Mouse (Mus musculus) left cerebral cortex, adult 2 months (tissue): Measurements from ENCODE around the gene Atp2a1. TPM values are rescaled to one million over a fixed set of nuclear protein-coding genes. Genes with fewer than 3 reads are reported as not detected.

ENCODE experiments used
- DNase-seq, 2 experiments: peaks; one replicate each; pipeline ENCODE4 v3.0.0; 2021 to 2022; ENCODE audit warnings: low spot score in 2 of 2, mixed read lengths in 1 of 2; ENCODE audit errors: extremely low spot score in 1 of 2
- H3K27ac ChIP-seq: fragments of 200-600 bp; 2 replicates; pipeline ENCODE4 v1.8.1; 2022
- H3K4me3 ChIP-seq: fragments of 200-600 bp; 2 replicates; pipeline ENCODE4 v1.8.1; 2022
- CTCF ChIP-seq: fragments of 200-600 bp; IDR thresholded peaks from 2 replicates; pipeline ENCODE4 v1.8.1; 2022; ENCODE audit warnings: antibody characterized with exemption, mild to moderate bottlenecking, moderate library complexity
- intact Hi-C: fragments of 180-260 bp; cut with DNase I; formaldehyde crosslinking; loops from one replicate; pipeline ENCODE4 v1.15.1; 2025
- long read RNA-seq, 2 experiments: library from polyadenylated mRNA; stranded (forward); transcript quantifications; one replicate each; pipeline ENCODE4 v2.0.0; 2021; ENCODE audit warnings: borderline mapping rate in 2 of 2
- total RNA-seq, 2 experiments: library from RNA; stranded (reverse); gene quantifications; 2 replicates each; pipeline ENCODE4 v1.2.3; 2021

The Atp2a1 gene
- total RNA-seq = under 1 TPM; 0.14 to 0.35 TPM
- long read RNA-seq, experiment 1, partial matches to known transcripts = 1 of 5 reads
- long read RNA-seq, experiment 1, other reads (novel, unspliced or antisense) = 4 of 5 reads
- long read RNA-seq, experiment 2, partial matches to known transcripts = 0 of 1 reads
- long read RNA-seq, experiment 2, other reads (novel, unspliced or antisense) = 1 of 1 reads

GRCm38 (mm10) chr7:126463004-126463403 lies at the start of gene Atp2a1:
Gene Atp2a1, minus strand, starts transcription at chr7:126463108.
- no peak within 1 kb of the TSS for H3K27ac ChIP-seq
- TF ChIP-seq CTCF = no peak
- intact Hi-C loops = no loop called here
- no peak within 1 kb of the TSS for H3K4me3 ChIP-seq
- no peak for DNase-seq

- intact Hi-C loops = no loop called here
- H3K4me3 ChIP-seq = no peak overlapping the region
- no peak overlapping the region for H3K27ac ChIP-seq
- no peak for TF ChIP-seq CTCF
- DNase-seq = no peak
These were observed 48.4 kb upstream of the Atp2a1 start for GRCm38 (mm10) chr7:126511287-126511686.

GRCm38 (mm10) chr7:126507126-126507778 lies 44.3 kb upstream of the Atp2a1 start:
- Histone ChIP-seq H3K27ac (no peak overlapping the region), H3K4me3 (no peak overlapping the region)
- no peak for TF ChIP-seq CTCF
- intact Hi-C loops = loop anchor here (10.0 kb wide), 1 partner anchor 288 kb away; the partner anchor contains the start of genes Fam57b and Ppp4c
- no peak for DNase-seq

- intact Hi-C loops = loop anchor here (5.0 to 10.0 kb wide), 2 partner anchors 290 to 1242 kb away; partner anchors contain the start of genes Fam57b and Ppp4c
- Histone ChIP-seq H3K27ac (no peak overlapping the region), H3K4me3 (no peak overlapping the region)
- TF ChIP-seq CTCF = no peak
- no peak for DNase-seq
These were observed 42.0 kb upstream of the Atp2a1 start for GRCm38 (mm10) chr7:126504913-126505312.

- intact Hi-C loops = loop anchor here (5.0 to 10.0 kb wide), 2 partner anchors 291 to 1244 kb away; partner anchors contain the start of genes Fam57b and Ppp4c
These were observed 40.5 kb upstream of the Atp2a1 start, which contains the start of gene Atxn2l for GRCm38 (mm10) chr7:126503273-126503878. Gene Atxn2l, minus strand, starts transcription at chr7:126503437.

GRCm38 (mm10) chr7:126502751-126503150 lies 39.8 kb upstream of the Atp2a1 start:
- Histone ChIP-seq H3K27ac (peak overlapping the region; percentile 98), H3K4me3 (peak overlapping the region; percentile 100)
- DNase-seq = no peak
- intact Hi-C loops = loop anchor here (1.0 to 10.0 kb wide), 4 partner anchors 15 to 1245 kb away; partner anchors contain the start of genes Fam57b, Ppp4c, Sh2b1 and Tufm
- TF ChIP-seq CTCF = no peak

More at GRCm38 (mm10) chr7:126503273-126503878, 40.5 kb upstream of the Atp2a1 start, which contains the start of gene Atxn2l:
- peak within 1 kb of the TSS; percentile 98 for H3K27ac ChIP-seq
- peak; percentile 99 for DNase-seq
- peak within 1 kb of the TSS; percentile 100 for H3K4me3 ChIP-seq
- TF ChIP-seq CTCF = peak; percentile 69

GRCm38 (mm10) chr7:126502023-126502741 lies 39.3 kb upstream of the Atp2a1 start:
- peak; percentile 91 to 93 for DNase-seq
- intact Hi-C loops = loop anchor here (1.0 to 10.0 kb wide), 4 partner anchors 15 to 1245 kb away; partner anchors contain the start of genes Fam57b, Ppp4c, Sh2b1 and Tufm
- H3K27ac ChIP-seq = peak overlapping the region; percentile 98
- TF ChIP-seq CTCF = no peak
- H3K4me3 ChIP-seq = peak overlapping the region; percentile 100

- no peak for DNase-seq
- Histone ChIP-seq H3K4me3 (peak overlapping the region; percentile 100), H3K27ac (peak overlapping the region; percentile 98)
- no peak for TF ChIP-seq CTCF
- intact Hi-C loops = loop anchor here (1.0 to 10.0 kb wide), 4 partner anchors 14 to 1246 kb away; partner anchors contain the start of genes Fam57b, Ppp4c, Sh2b1 and Tufm
These were observed 38.7 kb upstream of the Atp2a1 start for GRCm38 (mm10) chr7:126501684-126502022.

GRCm38 (mm10) chr7:126499416-126499815 lies 36.5 kb upstream of the Atp2a1 start:
- Histone ChIP-seq H3K27ac (no peak overlapping the region), H3K4me3 (no peak overlapping the region)
- intact Hi-C loops = no loop called here
- no peak for TF ChIP-seq CTCF
- no peak for DNase-seq

- TF ChIP-seq CTCF = no peak
- no peak overlapping the region for H3K27ac ChIP-seq
- no peak for DNase-seq
- H3K4me3 ChIP-seq = no peak overlapping the region
- intact Hi-C loops = no loop called here
These were observed 35.1 kb upstream of the Atp2a1 start for GRCm38 (mm10) chr7:126497966-126498365.

- no peak overlapping the region for H3K4me3 ChIP-seq
- TF ChIP-seq CTCF = no peak
- no peak overlapping the region for H3K27ac ChIP-seq
- DNase-seq = no peak
- intact Hi-C loops = no loop called here
These were observed 33.6 kb upstream of the Atp2a1 start for GRCm38 (mm10) chr7:126496475-126496874.
